Mouse (Mus musculus): Measurements from ENCODE around the gene Muc13.
A peak's percentile ranks its signal among the peaks of the same experiment; 100 is the strongest.

The Muc13 gene

GRCm38 (mm10) chr16:33824603-33825002, 30.8 kb downstream of the Muc13 start:
- no peak for DNase-seq (ENCODE audit: low read depth)

GRCm38 (mm10) chr16:33828496-33828895, 34.7 kb downstream of the Muc13 start:
- DNase-seq (ENCODE audit: low read depth), result no peak

GRCm38 (mm10) chr16:33829301-33829831, 35.5 kb downstream of the Muc13 start, which contains the start of gene Itgb5:
Gene Itgb5 (plus strand): TSS chr16:33829665.
- no peak for DNase-seq (ENCODE audit: low read depth)

GRCm38 (mm10) chr16:33829842-33830511, 36.1 kb downstream of the Muc13 start:
- DNase-seq (ENCODE audit: low read depth), result peak; percentile 44

GRCm38 (mm10) chr16:33830512-33831105, 36.8 kb downstream of the Muc13 start:
- peak; percentile 14 for DNase-seq (ENCODE audit: low read depth)

GRCm38 (mm10) chr16:33832057-33832456, 38.2 kb downstream of the Muc13 start:
- DNase-seq (ENCODE audit: low read depth), result no peak

- DNase-seq (ENCODE audit: low read depth), result peak; percentile 42
These were observed 39.0 kb downstream of the Muc13 start for GRCm38 (mm10) chr16:33832728-33833428.

- DNase-seq (ENCODE audit: low read depth), result no peak
These were observed 39.6 kb downstream of the Muc13 start for GRCm38 (mm10) chr16:33833429-33833753.

- no peak for DNase-seq (ENCODE audit: low read depth)
These were observed 40.1 kb downstream of the Muc13 start for GRCm38 (mm10) chr16:33833781-33834482.

- DNase-seq (ENCODE audit: low read depth), result no peak
These were observed 42.8 kb downstream of the Muc13 start for GRCm38 (mm10) chr16:33836676-33837075.

GRCm38 (mm10) chr16:33837191-33837590, 43.4 kb downstream of the Muc13 start:
- DNase-seq (ENCODE audit: low read depth), result no peak

GRCm38 (mm10) chr16:33840616-33841015, 46.8 kb downstream of the Muc13 start:
- DNase-seq (ENCODE audit: low read depth), result no peak

GRCm38 (mm10) chr16:33842081-33842880, 48.4 kb downstream of the Muc13 start:
- DNase-seq (ENCODE audit: low read depth), result no peak

GRCm38 (mm10) chr16:33844150-33844611, 50.3 kb downstream of the Muc13 start:
- no peak for DNase-seq (ENCODE audit: low read depth)

GRCm38 (mm10) chr16:33844866-33845265, 51.0 kb downstream of the Muc13 start:
- no peak for DNase-seq (ENCODE audit: low read depth)

- DNase-seq (ENCODE audit: low read depth), result no peak
These were observed 59.4 kb downstream of the Muc13 start for GRCm38 (mm10) chr16:33853271-33853670.

GRCm38 (mm10) chr16:33858766-33859165, 64.9 kb downstream of the Muc13 start:
- DNase-seq (ENCODE audit: low read depth), result no peak

- DNase-seq (ENCODE audit: low read depth), result no peak
These were observed 65.5 kb downstream of the Muc13 start for GRCm38 (mm10) chr16:33859380-33859779.

GRCm38 (mm10) chr16:33859988-33860700, 66.3 kb downstream of the Muc13 start:
- no peak for DNase-seq (ENCODE audit: low read depth)

- DNase-seq (ENCODE audit: low read depth), result no peak
These were observed 68.6 kb downstream of the Muc13 start for GRCm38 (mm10) chr16:33862406-33862805.

Measured in naive thymus-derived CD4-positive, alpha-beta T cell, adult 2 months (primary cell).